Mouse (Mus musculus): ENCODE measurements around the gene Kcnmb4. TPM values are rescaled to one million over a fixed set of nuclear protein-coding genes. Genes with fewer than 3 reads are reported as not detected.
A peak's percentile ranks its signal among the peaks of the same experiment; 100 is the strongest.

Gene Kcnmb4
- total RNA-seq, 2 experiments from 2014 or later: 0.69 to 1.1 TPM

GRCm38 (mm10) chr10:116458786-116459185 is 14.9 kb downstream of the Kcnmb4 start:
- no peak for DNase-seq
- intact Hi-C loops (cut with DNase I): no loop called here

DNA sequence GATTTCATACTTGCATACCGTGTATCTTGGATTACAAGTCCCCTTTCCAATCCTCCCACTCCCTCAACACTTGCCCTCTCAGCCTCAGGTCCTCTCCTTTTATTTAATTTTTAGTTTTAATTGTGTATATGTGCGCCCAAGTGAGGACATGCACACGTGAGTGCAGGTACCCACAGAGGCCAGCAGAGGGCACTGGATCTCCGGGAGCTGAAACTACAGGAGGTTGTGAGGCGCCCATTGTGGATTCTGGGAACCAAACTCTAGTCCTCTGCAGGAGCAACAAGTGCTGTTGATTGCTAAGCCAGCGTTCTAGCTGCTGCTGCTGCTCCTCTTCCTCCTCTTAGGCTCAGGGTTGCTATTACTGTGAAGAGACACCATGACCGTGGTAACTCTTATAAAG is 20.9 kb downstream of the Kcnmb4 start:
- intact Hi-C loops (cut with DNase I): no loop called here
- DNase-seq: no peak

- intact Hi-C loops (cut with DNase I): no loop called here
- DNase-seq: peak in 1 of 2 experiments; percentile 10
Observed at GRCm38 (mm10) chr10:116450621-116451020, 23.1 kb downstream of the Kcnmb4 start.

GRCm38 (mm10) chr10:116448166-116448565 is 25.5 kb downstream of the Kcnmb4 start:
- DNase-seq: no peak
- intact Hi-C loops (cut with DNase I): no loop called here

- no peak for DNase-seq
- intact Hi-C loops (cut with DNase I): no loop called here
Observed at GRCm38 (mm10) chr10:116447176-116447575, 26.5 kb downstream of the Kcnmb4 start.

DNA sequence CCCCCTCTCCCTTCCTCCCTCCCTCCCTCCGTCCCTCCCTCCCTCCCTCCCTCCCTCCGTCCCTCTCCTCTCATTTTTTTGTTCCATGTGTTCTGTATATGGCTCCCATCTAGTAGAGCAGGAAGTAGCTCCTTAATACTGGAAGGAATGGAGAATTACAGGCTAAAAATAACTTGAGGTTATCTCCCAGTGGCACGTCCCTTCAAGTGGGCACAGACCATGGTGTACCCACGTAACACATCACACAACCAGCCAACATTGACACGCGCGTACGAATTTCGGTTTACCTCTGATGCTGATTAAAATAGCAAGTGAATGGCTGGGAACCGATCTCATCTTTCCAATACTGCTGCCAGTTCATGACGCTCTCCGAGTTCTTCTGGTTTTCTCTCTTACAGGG is 27.6 kb downstream of the Kcnmb4 start:
- intact Hi-C loops (cut with DNase I): no loop called here
- DNase-seq: no peak

- DNase-seq: no peak
- intact Hi-C loops (cut with DNase I): no loop called here
Observed at GRCm38 (mm10) chr10:116444826-116445225, 28.9 kb downstream of the Kcnmb4 start.

DNA sequence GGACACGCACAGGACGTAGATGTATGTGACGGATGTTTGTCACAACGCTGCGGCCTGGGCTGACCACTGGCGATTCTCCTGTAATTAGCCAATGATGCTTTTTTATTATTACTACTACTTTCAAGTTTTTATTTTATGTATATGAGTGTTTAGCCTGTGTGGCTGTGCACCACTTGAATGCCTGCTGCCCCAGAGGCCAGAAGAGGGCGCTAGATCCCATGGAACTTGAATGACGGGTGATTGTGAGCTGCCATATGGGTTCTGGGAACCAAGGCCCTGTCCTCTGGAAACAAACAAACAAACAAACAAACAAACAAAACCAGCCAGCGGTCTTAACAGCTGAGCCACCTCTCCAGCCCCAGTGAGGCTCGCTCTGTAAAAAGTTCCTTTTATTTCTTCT is 29.3 kb downstream of the Kcnmb4 start:
- no peak for DNase-seq
- intact Hi-C loops (cut with DNase I): no loop called here

DNA sequence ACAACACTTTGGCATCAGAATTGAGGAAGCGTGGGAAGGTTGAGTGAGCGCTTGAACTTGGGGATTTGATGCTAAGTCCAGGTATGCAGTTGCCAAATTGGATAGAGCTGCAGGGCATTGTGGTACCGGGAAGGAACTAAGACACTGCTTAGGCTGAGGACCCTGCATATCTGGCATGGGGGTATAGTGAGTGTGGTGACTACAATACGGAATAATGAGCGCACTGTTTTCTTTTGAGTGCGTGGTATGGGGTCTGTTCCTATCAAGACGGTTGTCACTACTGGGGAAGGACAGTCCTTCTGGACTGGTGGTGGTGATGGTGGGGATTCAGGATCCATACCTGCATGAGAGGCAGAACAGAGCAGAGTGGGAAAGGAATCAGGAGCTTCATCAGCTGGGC is 32.7 kb downstream of the Kcnmb4 start:
- DNase-seq: no peak

DNA sequence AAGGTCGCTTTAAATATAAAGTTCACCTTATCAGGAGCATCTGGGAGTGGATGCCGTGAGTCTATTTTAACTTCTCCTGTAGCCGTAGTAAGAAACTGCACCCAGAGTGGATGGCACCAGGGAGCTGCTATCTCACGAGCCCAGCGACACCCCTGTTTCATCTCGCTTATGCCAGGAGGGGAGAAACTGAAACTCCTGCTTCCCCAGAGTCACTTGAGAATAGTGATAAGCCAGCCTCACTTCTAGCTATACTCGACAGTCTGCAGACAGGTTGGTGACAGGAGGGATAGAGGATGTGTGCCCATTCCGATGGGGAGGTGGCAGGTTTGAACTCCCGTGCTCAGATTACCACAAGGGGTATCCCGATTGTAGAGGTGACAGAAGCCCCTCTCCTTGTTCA is 33.6 kb downstream of the Kcnmb4 start:
- intact Hi-C loops (cut with DNase I): no loop called here
- DNase-seq: no peak

More for the DNA sequence above, 32.7 kb downstream of the Kcnmb4 start:
- intact Hi-C loops (cut with DNase I): no loop called here

DNA sequence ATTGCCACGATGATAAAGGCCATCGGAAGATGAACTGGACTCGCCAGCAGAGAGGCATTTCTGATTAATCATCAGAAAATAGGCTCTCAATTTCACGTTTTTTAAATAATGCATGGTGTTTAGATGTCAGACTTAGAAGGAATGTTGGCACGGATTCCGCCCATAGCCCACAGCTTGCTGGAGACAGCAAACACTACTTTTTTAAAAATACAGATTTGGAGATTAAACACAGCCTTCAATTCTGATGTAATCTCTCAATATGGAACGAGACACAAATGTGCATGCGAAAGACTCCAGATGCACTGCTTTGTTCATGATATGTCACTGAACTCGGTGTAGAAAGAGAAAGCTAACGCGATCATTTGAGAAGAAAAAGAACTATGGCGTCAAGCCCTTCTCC is 38.2 kb downstream of the Kcnmb4 start:
- DNase-seq: no peak
- intact Hi-C loops (cut with DNase I): no loop called here

- DNase-seq: peak in 1 of 2 experiments; percentile 8
- intact Hi-C loops (cut with DNase I): no loop called here
Observed at GRCm38 (mm10) chr10:116432421-116432820, 41.3 kb downstream of the Kcnmb4 start.

DNA sequence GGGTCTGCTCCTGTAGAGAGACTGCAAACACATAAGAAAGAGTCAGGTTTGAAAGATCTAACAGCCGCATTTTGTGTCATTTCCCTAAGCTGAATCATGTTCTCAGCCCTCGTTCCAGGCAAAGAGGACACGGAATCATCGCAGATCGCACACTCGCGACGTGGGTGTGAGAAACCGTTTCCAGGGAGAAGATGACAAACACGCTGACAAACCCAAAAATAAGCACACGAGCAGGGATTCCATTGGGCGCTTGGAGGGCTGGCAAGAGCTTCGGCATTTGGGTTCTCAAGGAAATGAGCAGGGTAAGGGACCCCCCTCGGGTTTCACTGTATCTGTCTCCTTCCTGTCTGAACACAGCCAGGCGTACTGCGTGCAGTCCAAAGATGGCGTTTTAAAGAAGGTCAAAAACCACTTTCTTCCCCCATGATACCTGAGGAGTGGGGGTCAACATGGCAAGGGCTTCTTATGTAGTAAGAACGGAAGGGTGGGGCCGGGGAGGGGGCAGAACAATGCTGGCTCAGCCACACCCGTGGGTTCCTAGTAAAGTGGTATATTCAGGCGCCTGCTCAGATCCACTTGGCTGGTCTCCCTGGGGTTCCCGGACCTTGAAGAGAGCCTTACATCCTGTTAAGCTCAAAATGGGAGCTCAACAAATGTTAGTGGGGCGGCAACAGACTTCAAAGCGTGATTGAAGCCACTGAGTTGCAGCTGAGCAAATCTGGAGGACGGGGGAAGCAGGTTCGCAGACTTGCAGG is 45.5 kb downstream of the Kcnmb4 start:
- intact Hi-C loops (cut with DNase I): no loop called here
- DNase-seq: no peak

DNA sequence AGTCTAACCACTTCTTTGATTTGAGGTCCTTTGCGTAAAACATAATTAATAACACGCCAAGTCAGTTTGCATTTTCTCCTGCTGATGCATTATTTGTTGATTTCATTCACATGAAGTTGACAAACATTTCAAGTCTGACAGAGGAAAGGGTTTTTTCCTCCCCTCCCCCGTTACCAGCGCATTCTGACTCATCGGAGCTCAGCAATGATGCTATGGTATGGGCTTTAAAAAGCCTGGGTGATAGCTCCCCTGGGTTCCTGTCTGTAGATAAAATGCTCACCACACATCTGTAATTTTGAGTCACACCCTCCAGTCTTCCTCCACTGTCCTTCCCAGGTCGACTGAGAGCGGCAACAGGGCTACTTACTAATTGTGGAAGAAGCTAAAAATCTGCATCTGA is 47.5 kb downstream of the Kcnmb4 start:
- DNase-seq: no peak
- intact Hi-C loops (cut with DNase I): no loop called here

GRCm38 (mm10) chr10:116424921-116425320 is 48.8 kb downstream of the Kcnmb4 start:
- no peak for DNase-seq
- intact Hi-C loops (cut with DNase I): no loop called here

- intact Hi-C loops (cut with DNase I): no loop called here
- no peak for DNase-seq
Observed at GRCm38 (mm10) chr10:116422551-116422950, 51.1 kb downstream of the Kcnmb4 start.

GRCm38 (mm10) chr10:116420976-116421375 is 52.7 kb downstream of the Kcnmb4 start:
- no peak for DNase-seq
- intact Hi-C loops (cut with DNase I): no loop called here

DNA sequence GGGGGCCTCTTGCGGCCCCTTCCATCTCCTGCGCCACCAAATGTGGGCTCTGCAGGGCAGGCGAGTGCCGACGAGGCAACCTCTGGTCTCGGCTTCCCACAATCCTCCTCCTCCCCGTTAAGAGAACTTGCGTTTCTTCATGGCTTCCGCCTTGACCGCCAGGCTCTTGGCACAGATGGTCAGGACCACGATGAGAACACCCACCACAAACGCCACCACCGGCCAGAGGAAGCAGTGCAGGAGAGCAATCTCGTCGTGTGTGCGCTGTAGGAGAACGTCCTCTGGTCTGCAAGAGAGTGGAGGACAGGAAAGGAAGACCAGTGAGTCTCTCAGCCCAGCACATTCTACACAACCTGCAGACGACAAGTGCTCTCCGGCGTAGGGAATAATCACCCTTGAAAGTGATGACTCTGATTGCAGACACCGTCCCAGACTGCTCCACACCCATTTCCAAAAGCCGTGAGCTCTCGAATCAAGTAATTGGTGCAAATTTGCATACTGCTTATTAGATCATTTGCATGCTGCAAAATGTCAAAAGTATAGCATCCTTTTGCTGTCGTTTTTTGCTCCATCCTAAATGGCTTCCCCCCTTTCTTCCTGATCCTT is 55.5 kb downstream of the Kcnmb4 start:
- no peak for DNase-seq
- intact Hi-C loops (cut with DNase I): no loop called here

DNA sequence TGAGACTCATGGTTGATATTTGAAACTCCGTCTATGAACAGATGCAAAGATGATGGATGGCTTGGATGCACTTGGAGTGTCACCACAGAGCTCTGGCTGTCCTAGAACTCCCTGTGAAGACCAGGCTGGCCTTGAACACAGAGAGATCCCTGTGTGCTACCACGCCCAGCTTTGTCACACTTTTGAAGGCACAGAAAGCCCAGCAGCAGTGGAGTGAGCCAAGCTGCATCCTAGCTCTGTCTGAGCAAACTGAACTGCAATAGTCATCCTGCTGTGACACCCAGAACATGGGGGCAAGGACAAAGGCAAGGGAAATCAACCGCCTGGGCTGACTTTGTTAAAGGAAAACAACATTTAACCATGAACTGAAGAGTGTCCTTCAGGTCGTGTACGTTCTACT is 57.0 kb downstream of the Kcnmb4 start:
- DNase-seq: no peak
- intact Hi-C loops (cut with DNase I): no loop called here

- intact Hi-C loops (cut with DNase I): no loop called here
Observed at GRCm38 (mm10) chr10:116416142-116416541, 57.5 kb downstream of the Kcnmb4 start.

DNA sequence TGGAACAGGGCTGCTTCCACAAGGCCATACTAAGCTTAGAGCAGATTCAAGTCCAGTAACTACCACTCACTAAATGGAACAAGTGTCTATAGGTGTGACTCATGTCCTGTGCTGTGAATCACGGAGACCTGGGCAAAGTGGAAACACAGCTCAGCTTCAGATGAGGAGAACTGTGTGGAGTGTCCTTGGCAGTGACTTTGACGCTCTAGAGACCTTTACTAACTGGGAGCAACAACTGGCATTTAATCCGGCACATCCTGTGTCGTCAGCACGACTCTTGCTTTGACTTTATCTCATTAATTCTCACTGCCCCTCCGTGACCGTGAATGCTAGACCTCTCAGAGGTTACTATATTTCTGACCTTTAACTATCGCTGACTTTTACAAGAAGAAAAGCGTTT is 62.9 kb downstream of the Kcnmb4 start:
- intact Hi-C loops (cut with DNase I): no loop called here
- DNase-seq: no peak

More at GRCm38 (mm10) chr10:116416142-116416541, 57.5 kb downstream of the Kcnmb4 start:
- no peak for DNase-seq

- no peak for DNase-seq
- intact Hi-C loops (cut with DNase I): no loop called here
Observed at GRCm38 (mm10) chr10:116407684-116408359, 65.9 kb downstream of the Kcnmb4 start.
